Mouse (Mus musculus) forelimb bud, embryonic 11.5 days (tissue): ENCODE results near the gene Lao1.
"Not testable (repeated sequence)": the region's sequence is repeated elsewhere in the genome, so short reads cannot be mapped to it uniquely, and the experiment has no call there.

Experiments
- DNase-seq: peaks from one replicate; pipeline ENCODE4 v3.0.0-alpha.2; 2012; ENCODE audit warnings: low read depth, low spot score

Lao1 gene

DNA sequence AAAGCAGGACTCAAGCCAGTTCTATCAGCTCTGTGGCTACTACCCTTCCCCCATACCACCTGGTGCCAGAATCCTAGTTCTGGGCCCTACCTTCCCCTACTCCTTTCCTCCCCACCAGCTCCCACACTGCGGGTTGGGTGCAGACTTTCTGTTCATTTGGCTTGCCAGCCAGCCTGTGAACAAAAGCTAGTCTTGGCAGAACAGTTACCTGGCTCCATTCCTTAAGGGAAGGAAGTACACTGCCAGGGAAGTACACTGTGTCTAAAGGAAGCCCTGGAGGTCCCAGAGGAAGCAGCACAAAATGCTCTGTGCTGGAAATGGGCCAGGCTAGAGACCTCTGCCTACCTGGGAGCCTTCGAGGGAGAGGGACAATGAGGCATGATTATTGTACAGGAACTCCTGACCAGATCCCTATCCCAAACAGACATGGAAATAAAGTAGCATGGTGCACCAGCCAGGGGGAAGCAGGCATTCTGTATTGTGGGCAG is at the start of gene Lao1:
Gene Lao1, plus strand, starts transcription at position 438 of the 488 bp plus-strand sequence.
- DNase-seq = no peak

DNA sequence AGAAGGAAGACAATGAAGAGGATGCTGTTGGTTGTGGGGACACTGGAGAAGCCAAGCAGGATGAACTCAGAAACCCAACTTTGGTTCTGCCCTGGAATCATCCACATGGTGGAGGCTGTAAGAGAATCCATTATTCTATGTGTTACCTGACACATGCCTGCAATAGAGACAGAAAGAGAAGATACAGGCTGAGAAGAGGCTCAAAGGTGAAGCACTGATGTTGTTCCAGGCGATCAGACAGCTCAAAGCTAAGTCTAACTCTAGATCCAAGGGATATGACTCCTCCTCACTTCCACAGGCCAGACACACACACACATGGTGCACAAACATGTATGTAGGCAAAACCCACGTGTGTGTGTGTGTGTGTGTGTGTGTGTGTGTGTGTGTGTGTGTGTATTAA is 44.0 kb upstream of the Lao1 start, which contains the start of gene Olfr1329:
Gene Olfr1329, minus strand, starts transcription at position 101 of the 400 bp plus-strand sequence.
- DNase-seq = not testable (repeated sequence)

DNA sequence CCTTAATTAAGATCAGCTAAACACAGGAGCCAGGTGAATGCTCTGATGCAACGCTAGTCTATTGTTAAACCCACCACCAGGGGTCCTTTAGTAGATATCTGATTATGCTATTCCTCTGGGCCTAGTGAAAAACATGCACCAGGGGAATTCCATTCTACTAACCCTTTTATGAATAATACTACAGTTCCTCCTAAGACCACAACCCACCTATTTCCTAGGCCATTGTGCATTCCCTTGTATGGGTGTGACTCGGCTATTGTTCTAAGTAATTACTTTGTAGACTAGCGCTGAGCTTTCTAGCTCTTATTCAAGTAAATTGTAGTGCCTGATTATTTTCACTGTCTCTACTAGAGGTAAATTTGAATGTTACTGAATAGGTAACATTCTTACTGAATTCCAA is 30.1 kb upstream of the Lao1 start:
- DNase-seq = not testable (repeated sequence)

DNA sequence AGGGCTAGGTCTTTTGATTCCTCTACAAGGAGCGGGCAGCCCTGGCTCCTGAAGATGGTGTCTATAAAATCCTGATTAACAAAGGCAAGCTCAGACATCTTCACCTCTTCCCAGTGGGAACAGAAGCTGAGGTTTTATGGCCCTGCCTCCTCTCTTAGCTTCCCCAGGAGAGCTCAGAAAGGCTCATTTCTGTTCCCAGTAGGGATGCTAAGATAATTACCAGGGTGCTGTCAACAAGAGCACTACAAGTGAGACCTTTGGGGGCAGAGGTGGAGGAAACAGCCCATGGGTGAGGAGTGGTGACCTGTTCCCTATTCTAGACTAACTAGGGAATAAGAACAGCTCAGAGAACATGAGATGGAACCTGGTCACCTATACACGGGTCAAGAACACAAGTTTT is 22.9 kb upstream of the Lao1 start, which contains the start of gene Olfr1328:
Gene Olfr1328, minus strand, starts transcription at position 101 of the 400 bp plus-strand sequence.
- DNase-seq = no peak

DNA sequence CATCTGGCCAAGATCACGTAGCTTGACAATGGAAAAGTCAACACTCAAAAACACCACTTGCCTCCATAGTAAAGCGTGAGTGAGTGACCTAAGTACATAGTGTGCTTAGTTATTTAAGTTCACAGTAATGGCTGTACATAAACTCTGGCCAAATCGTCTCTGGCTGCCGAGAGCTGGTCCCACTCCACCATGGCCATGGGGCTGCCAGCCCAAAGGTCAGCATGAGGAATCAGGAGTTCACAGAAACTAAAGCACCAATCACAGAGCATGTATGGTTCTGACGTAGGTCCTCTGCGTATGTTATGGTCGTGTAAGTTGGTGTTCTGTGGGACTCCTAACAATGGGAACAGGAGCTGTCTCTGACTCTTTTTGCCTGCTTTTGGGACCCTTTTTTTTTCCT is 2.6 kb upstream of the Lao1 start:
- no peak for DNase-seq

DNA sequence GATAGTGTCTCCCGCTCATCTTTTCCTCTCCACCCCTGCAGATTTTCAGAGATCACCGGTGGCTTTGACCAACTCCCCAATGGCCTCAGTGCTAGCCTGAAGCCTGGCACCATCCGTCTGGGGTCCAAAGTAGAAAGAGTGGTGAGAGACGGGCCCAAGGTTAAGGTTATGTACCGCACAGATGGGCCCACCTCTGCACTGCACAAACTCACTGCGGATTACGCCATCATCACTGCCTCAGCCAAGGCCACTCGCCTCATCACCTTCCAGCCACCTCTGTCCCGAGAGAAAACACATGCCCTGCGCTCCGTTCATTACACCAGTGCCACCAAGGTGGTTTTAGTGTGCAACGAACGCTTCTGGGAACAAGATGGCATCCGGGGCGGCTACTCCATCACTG is 6.3 kb downstream of the Lao1 start:
- DNase-seq = no peak

DNA sequence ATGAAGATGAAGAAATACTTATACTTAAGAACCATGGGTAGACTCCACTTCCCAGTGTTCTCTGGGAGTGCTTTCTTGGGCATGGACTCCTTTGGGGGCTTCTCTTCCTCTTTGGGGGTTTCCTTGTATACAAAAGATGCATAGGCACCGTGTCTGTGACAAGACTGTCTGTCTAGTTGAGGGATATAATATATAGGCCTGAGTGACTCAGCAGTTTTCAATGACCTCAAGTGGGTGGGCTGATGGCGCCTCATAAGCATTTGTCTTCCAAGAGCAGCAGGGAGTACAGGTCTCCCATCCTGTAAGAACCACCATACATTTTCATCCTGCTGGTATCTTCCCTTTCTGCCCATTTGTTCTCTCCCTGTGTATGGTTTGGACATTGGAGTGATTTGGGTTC is 11.9 kb downstream of the Lao1 start:
- no peak for DNase-seq

DNA sequence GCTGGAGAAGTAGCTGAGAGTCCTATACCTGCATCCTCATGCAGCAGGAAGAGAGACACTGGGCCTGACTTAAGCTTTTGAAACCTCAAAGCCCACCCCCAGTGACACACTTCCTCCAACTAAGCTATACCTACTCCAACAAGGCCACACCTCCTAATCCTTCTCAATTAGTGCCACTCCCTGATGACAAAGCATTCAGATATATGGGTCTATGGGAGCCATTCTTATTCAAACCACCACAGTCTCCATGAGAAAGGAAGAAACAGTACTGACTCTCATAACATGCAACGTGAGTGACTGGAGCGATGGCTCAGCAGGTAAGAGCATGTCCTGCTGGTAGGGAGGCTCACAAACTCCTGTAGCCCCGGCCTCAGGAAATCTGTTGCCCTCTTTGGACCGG is 23.9 kb downstream of the Lao1 start:
- DNase-seq = no peak

DNA sequence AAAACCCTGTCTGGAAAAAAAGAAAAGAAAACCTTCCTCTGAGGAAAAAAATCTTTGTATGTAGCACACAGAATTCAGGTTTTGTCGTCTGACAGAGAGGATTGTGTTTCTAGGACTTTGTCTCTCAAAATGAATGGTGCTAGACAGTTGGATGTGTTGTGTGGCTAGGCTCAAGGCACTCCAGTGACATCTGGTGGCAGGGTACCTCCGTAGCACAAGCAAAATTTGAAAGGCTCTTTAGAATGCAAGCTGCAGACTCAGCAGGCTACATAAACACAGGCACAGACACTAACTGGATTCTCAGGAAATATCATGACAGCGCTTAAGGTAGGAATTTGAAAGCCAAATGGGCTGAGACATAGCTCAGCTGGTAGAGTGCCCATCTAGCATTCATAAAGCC is 27.2 kb downstream of the Lao1 start:
- peak; percentile 32 for DNase-seq

DNA sequence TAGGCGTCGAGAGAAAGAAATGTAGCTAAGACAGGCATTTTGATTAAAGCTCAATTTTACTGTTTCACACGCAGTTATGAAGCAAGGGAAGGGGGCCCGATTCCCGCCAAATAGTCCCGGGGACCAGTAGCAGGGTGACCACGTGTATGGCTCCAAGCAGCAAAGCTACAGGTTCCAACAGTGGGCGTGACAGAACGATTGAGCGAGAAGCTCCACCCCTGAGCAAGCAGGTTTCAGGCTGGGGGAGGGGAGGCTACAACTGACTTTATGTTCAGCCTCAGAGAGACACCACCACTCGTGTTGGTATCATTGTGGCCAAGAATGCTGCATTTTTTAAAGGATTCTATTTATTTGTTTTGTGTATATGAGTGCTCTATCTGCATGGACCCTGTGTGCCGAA is 28.0 kb downstream of the Lao1 start:
- DNase-seq = no peak

DNA sequence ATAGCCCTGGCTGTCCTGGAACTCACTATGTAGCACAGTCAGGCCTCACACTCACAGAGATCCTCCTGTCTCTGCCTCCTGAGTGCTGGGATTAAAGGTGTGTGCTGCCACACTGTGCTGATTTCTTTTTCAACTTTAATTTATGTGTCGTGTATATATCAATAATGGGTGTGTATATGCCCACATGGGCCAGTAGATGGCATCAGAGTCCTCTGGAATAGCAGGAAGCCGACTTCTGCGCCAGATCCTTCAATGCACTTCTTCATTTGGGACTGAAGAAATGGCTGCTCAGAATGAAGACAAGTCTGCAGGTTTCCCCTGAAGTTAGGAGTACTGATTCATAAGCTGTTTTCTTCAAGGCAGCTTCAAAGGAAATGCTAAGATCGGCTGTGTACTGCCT is 30.4 kb downstream of the Lao1 start:
- peak; percentile 34 for DNase-seq

DNA sequence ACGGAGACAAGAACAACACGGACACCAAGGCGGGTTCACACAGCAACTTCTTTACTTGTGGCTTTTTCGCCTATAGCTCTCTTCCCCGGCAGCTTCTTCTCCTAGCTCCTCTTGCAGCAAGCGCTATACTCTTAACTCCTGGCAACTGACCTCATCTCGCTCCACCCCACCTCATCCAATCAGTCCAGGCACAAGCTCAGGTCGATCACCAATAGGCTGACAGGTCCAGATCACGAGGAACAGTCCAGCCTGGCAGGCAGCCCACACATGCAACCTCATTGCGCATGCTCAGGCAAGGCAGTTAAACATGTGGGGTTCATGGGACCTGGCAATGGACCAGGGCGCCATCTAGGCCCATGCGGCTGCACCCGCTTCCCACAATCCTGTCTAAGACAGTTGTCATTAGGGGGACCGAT is 35.8 kb downstream of the Lao1 start:
- DNase-seq = no peak

DNA sequence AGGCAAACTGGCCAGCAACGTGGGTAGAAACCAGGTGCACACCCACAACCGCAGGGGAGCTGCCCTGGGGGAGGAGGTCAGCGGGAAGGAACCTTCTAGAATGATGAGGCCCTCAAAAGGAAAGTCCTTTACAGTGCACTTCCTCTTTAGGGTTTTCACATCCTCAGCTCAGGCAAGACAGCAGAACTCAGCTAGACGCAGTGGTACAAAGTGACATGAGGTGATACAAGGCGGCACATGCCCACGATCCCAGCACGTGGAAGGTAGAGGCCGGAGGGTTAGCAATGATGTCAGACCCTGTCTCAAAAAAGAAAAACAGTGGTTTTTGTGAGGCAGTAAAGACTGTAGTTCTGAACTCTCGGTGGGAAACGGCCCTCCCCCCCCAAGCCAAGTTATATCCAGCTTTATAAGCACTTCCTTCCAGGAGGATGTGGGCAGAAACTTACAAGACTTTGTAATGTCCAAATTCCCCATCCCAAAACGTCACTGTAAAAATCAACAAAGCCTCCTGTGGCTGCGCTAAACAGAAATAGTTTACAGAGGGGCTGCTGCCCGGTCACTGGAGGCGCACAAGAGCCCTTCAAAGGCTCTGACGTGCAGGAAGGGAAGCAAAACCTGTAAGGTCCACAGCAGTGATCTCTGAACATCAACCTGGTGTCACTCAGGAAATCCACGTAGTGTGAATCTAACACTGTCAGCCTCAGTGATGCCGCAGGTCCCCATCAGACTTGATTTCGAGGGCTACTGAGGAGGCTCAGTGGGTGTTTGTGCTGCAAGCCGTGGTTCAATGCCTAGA is 38.5 kb downstream of the Lao1 start:
- DNase-seq = no peak

DNA sequence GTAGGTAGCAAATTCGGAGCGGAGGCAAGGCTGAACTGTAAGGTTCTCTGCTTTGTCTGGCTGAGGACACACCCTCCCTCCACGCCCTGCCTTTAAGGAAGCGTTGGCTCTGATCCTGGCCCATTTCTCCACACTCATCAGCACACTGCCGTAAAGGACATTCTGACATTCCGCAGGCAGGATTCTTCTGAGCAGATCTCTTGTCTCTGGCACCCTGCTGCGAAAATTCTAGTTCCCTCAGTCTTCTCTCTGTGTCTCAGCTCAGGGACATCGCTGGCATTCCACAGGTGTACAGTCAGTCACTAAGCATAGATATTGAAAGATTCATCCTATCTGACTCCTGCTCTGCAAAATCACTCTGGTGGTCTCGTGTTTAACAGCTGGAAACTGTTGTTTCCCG is 40.3 kb downstream of the Lao1 start:
- no peak for DNase-seq

DNA sequence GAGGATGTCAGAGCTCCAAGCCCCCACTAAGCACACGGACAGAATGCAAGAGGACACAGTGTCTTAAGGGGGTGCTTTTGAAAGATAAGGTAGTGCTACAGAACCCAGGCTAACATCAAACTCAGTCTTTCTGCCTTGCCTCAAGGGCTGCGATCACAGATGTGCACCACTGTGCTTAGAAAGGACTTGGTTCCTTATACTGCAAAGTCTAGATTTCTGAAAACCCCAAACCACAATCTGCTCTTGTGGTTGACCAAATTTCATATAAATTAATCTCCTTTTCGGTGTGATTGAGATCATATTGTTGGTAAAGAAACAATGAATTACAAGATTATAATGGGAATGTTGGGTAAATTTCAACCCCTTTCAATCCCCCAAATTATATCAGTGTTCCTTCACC is 41.1 kb downstream of the Lao1 start:
- DNase-seq = no peak

DNA sequence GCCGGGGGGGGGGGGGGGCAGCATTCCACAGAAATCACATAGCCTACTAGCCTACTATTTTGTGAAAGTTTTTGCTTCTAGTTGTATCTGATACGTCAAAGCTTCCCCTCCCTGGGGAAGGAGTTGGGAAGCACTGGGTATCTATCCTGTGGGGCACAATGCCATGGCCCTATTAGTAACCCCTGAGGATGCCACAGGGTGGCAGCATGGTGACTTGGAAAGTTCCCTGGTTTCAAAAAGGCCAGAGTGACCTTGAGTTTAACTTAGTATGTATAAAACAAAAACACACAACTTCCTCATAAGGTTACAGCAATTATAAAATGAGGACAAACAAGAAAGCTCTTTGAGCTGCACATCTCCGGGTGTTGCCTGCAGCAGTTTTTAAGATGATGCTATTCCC is 42.8 kb downstream of the Lao1 start:
- no peak for DNase-seq

DNA sequence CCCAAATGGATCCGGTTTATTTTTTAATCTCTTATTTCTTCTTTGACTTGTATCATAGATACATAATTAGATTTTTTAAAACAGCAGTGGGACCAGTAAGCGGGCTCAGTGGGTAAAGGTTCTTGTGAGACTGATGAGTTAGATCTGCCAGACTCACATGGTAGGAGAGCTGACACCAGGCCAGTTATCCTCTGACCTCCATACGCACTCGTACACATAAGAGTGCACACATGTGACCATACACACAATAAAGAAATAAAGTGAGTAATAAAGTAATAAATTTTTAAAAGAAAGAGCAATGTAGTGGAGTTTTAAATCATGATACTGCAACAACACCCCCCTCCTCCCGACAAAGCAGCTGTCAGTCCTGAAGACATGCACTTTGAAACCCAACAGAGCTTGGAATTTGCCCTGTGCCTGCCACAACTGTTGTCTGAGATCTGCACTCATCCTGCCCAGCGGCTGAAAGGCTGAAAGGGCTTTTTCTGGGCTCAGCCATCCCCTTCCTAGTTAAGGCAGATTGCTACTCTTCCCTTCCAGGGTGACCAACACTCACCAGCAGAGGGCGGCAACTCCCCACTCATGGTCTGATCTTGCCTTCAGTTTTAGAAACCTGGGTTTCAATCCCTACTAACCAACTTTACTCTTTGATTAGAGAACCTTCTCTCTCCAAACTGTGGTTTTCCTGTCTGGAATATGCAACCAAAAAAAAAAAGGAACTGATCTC is 43.4 kb downstream of the Lao1 start:
- peak; percentile 84 for DNase-seq

DNA sequence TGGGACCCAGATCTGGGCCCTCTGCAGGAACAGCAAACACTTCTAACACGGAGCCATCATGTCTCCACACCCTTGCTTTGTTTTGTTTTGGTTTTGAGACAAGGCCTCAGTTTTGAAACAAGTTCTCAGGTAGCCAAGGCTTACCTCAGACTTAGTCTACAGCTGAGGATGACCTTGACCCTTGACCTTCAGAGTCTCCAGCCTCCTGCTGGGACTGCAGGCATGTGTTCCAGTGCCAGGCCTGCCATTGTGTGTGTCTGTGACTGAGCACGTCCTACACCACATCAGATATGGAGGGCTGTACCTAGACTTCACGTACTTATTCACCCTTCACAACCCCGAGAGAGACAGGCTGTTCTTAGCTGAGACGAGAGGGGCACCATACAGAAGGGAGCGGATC is 46.2 kb downstream of the Lao1 start:
- no peak for DNase-seq

DNA sequence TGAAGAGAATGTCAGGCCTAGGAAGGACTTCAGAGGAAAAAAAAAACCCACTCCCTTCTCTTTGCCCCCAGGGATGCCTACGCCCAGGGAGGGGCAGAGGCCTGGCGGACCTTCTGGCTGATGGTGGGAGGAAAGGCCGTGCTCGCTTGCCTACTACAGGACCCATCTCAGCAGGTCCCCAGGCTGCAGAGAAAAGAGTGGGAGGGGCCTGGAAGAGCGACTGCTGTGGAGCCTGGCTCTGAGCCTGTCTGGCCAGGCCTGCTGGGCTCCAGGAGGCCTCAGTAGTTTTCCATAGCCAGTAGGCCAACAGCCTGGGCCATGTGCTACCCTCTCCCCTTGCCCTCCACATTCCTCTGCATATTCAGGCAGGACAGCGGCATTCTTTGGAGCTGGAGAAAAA is 47.1 kb downstream of the Lao1 start:
- DNase-seq = no peak

DNA sequence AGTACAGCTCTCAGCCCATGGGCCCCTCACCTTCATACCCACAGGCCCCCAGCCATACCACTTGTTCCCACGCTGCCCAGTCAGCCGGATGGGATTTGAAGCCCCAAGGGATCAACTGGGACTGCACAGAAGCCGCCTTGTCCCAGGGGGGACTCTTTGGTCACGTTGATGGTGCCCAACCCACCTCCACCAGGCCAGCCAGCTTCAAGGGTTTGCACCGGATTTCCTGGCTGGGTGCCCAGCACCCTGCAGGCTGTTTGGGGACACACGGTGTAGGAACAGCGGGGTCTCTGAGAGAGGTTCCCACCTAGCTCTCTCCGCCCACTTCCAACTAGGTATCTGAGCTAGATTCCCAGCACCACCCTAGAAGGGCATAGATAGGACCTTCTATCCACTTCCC is 48.4 kb downstream of the Lao1 start:
- no peak for DNase-seq

DNA sequence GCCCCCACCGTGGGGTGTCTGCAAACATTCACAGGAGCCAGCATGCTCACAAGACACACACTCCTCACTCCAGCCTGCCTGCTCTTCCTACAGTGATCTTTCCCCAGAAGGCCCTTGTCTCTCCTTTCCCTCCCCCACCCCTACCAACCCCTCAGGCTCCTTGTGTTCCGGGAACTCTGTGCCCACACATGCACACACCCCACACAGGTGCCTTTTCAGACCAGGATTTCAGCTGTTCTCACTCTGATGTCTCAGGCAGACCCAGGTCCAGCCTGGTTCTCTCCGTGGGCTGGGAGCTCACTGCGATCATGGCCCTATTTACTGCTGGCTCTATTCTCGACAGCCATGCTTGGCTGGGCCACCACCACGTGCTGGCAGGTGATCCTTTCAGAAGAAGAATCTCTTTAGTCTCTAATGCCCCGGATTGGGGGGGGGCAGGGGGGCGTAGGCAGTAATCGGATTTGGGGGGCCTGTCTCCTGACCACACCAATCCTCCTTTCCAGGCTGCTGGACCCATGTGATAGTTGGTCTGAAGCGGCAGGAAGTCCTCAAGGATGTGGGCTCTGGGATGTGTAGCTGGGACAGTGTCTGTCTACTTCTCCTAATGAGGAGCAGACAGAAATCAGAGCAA is 49.8 kb downstream of the Lao1 start:
- no peak for DNase-seq

DNA sequence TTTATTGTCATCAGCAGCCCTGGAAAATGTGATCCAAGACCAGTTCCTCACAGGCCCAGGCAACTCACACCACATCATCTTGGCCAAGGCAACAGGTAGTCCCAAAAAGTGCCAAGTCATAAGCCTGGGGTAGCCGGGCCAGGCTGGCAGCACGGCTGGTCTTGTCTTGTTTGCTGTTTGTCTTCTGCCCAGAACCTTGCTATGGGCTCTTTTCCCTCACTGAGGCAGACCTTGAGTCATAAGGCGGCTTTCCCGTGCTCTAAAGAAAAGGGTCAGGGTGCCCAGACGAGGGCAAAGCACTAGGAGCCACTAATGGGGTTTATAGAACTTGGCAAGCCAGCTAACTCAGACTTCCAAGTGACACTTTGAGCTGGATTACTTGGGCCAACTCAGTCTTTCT is 51.7 kb downstream of the Lao1 start:
- DNase-seq = no peak
